Mouse (Mus musculus): ENCODE data around the gene Sh3bgrl3.

- TF ChIP-seq E2F4 (IDR thresholded peaks at IDR 0.05; ENCODE audit: insufficient read depth) (no peak), POLR2A (IDR thresholded peaks at IDR 0.05; ENCODE audit: insufficient read length, low read depth) (no peak), MAX (IDR thresholded peaks at IDR 0.05; ENCODE audit: low read depth) (no peak), MYOD1 (IDR thresholded peaks at IDR 0.05; ENCODE audit: control insufficient read depth in 1 of 3, insufficient read length in 2 of 3, low read depth in 2 of 3) (no peak), CEBPB (IDR thresholded peaks at IDR 0.05; ENCODE audit: insufficient read depth, poor library complexity, severe bottlenecking) (no peak), POLR2AphosphoS2 (IDR thresholded peaks at IDR 0.05; ENCODE audit: insufficient read length, low read depth) (no peak), USF1 (IDR thresholded peaks at IDR 0.05; ENCODE audit: low read depth) (no peak), MYOG (IDR thresholded peaks at IDR 0.05; ENCODE audit: control insufficient read depth in 1 of 3, insufficient read depth in 1 of 3, insufficient read length in 2 of 3, low read depth in 2 of 3) (no peak), TCF12 (IDR thresholded peaks at IDR 0.05; ENCODE audit: insufficient read depth, poor library complexity, severe bottlenecking) (no peak), SRF (IDR thresholded peaks at IDR 0.05; ENCODE audit: control insufficient read depth, insufficient read length, low read depth) (no peak)
These were observed 30.0 kb downstream of the Sh3bgrl3 start for GRCm38 (mm10) chr4:134098628-134099027.

Data from myocyte (in vitro differentiated cells).